8 mouse cellular contexts compared by ENCODE assay signal in the genomic region with DNA sequence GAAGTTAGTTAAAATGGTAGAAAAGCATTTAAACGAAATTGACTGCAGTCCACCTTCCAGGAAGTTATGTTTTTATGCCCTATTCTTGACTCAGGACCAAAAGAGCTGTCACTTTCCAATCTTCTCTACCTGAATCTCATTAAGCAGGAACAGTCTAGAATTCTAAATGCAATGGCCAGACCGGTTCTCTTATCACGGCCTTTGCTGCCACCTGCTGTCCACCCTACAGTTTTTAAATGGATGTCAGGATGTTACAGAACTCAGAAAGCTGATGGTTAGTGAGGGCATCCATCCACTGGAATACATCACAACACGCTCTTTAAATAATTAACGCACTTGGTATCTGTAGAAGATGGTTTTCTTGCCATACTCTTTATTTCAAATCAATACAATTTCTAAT.
DNase-seq lines count a peak whose midpoint lies in the region; ATAC-seq and TF ChIP-seq lines count a peak whose summit lies in the region.

No protein-coding gene starts in this region.

- H3K36me3 ChIP-seq in forebrain, embryonic 10.5 days (replicated peaks) = no peaks in the 10 kb centered on the region
- H3K36me3 ChIP-seq in forebrain, embryonic 12.5 days (replicated peaks) = no peaks in the 10 kb centered on the region
- no peaks in the 10 kb centered on the region for H3K36me3 ChIP-seq in embryonic facial prominence, embryonic 11.5 days (replicated peaks; ENCODE audit: control insufficient read depth, insufficient read depth, low read depth, low read length)
- H3K36me3 ChIP-seq in lung, embryonic 14.5 days (ENCODE audit: insufficient read depth) = no peaks in the 10 kb centered on the region

- peaks cover 22% of the 10 kb centered on the region for H3K4me1 ChIP-seq in forebrain, embryonic 10.5 days
- H3K4me1 ChIP-seq in forebrain, embryonic 12.5 days = peaks cover 20% of the 10 kb centered on the region
- H3K4me1 ChIP-seq in embryonic facial prominence, embryonic 11.5 days (ENCODE audit: control insufficient read depth, insufficient read depth, low read length) = no peaks in the 10 kb centered on the region
- H3K4me1 ChIP-seq in lung, embryonic 14.5 days (ENCODE audit: insufficient read depth) = no peaks in the 10 kb centered on the region

- DNase-seq in forebrain, embryonic 10.5 days (ENCODE audit: extremely low spot score, low spot score) = peak; percentile 57
- DNase-seq in urinary bladder, postnatal 25 days (ENCODE audit: low spot score) = peak; percentile 57
- no peak for DNase-seq in urinary bladder, postnatal 10 days (ENCODE audit: low spot score)
- DNase-seq in embryonic facial prominence, embryonic 11.5 days (ENCODE audit: low spot score) = peak; percentile 79
- peak; percentile 56 to 69 for DNase-seq in kidney, postnatal 25 days
- DNase-seq in lung, embryonic 14.5 days = peak; percentile 83
- peak; percentile 61 to 79 for DNase-seq in right cerebral cortex, adult 2 months (ENCODE audit: low spot score in 2 of 2)

- no peak overlapping the region for H3K4me3 ChIP-seq in forebrain, embryonic 10.5 days
- no peak overlapping the region for H3K4me3 ChIP-seq in forebrain, embryonic 12.5 days (replicated peaks)
- H3K4me3 ChIP-seq in embryonic facial prominence, embryonic 11.5 days (ENCODE audit: low read depth, low read length) = no peak overlapping the region
- H3K4me3 ChIP-seq in lung, embryonic 14.5 days (ENCODE audit: low read depth, low read length) = no peak overlapping the region

- 21% methylated on average over 5 of the region's 5 CpGs for WGBS in forebrain, embryonic 10.5 days
- 14% methylated on average over 5 of the region's 5 CpGs for WGBS in forebrain, embryonic 12.5 days
- WGBS in embryonic facial prominence, embryonic 11.5 days = 13% methylated on average over 5 of the region's 5 CpGs
- WGBS in lung, embryonic 14.5 days = 13% methylated on average over 5 of the region's 5 CpGs

- H3K9ac ChIP-seq in forebrain, embryonic 12.5 days = no peak overlapping the region
- H3K9ac ChIP-seq in embryonic facial prominence, embryonic 11.5 days (replicated peaks; ENCODE audit: low read length) = no peak overlapping the region
- no peak overlapping the region for H3K9ac ChIP-seq in lung, embryonic 14.5 days

- H3K9me3 ChIP-seq in forebrain, embryonic 10.5 days = no peaks in the 10 kb centered on the region
- H3K9me3 ChIP-seq in forebrain, embryonic 12.5 days = no peaks in the 10 kb centered on the region
- H3K9me3 ChIP-seq in embryonic facial prominence, embryonic 11.5 days (replicated peaks; ENCODE audit: control insufficient read depth, low read length) = no peaks in the 10 kb centered on the region
- no peaks in the 10 kb centered on the region for H3K9me3 ChIP-seq in lung, embryonic 14.5 days (ENCODE audit: low read depth, low read length)

- H3K4me2 ChIP-seq in forebrain, embryonic 12.5 days = no peak overlapping the region
- no peak overlapping the region for H3K4me2 ChIP-seq in embryonic facial prominence, embryonic 11.5 days (ENCODE audit: low read depth, low read length)
- no peak overlapping the region for H3K4me2 ChIP-seq in lung, embryonic 14.5 days

- peak; percentile 69 for TF ChIP-seq CTCF in lung, embryonic 14.5 days (IDR thresholded peaks at IDR 0.05; ENCODE audit: low read depth)

- H3K27me3 ChIP-seq in forebrain, embryonic 10.5 days (ENCODE audit: poor library complexity, severe bottlenecking) = peaks cover 46% of the 10 kb centered on the region
- H3K27me3 ChIP-seq in forebrain, embryonic 12.5 days = peaks cover 26% of the 10 kb centered on the region
- peaks cover 3% of the 10 kb centered on the region for H3K27me3 ChIP-seq in embryonic facial prominence, embryonic 11.5 days (ENCODE audit: control insufficient read depth, insufficient read depth, low read length)
- H3K27me3 ChIP-seq in lung, embryonic 14.5 days (ENCODE audit: insufficient read depth, low read length) = peaks cover 18% of the 10 kb centered on the region

- H3K27ac ChIP-seq in forebrain, embryonic 10.5 days = no peak overlapping the region
- no peak overlapping the region for H3K27ac ChIP-seq in forebrain, embryonic 12.5 days
- H3K27ac ChIP-seq in embryonic facial prominence, embryonic 11.5 days (replicated peaks; ENCODE audit: low read depth, low read length) = no peak overlapping the region
- no peak overlapping the region for H3K27ac ChIP-seq in lung, embryonic 14.5 days (ENCODE audit: low read depth)

- no peak for ATAC-seq in forebrain, embryonic 12.5 days (ENCODE audit: low FRiP score)
- no peak for ATAC-seq in embryonic facial prominence, embryonic 11.5 days (replicated peaks; ENCODE audit: insufficient number of reproducible peaks, low FRiP score, low TSS enrichment, low read depth)
- no peak for ATAC-seq in lung, embryonic 14.5 days (ENCODE audit: insufficient read depth)
